Mouse (Mus musculus) small intestine, adult 2 months (tissue): ENCODE data around the gene Hoxa10.

Source experiments
- CTCF ChIP-seq: fragments of 200-500 bp; IDR thresholded peaks from 2 replicates; pipeline ENCODE4 v1.5.1; 2012; ENCODE audit warnings: low read depth, mild to moderate bottlenecking, control low read depth, inconsistent platforms, low read length, moderate library complexity, mixed read lengths; ENCODE audit not compliant: insufficient replicate concordance, insufficient read length; ENCODE audit errors: extremely low read depth
- POLR2A ChIP-seq: fragments of 200-500 bp; IDR thresholded peaks from 2 replicates; pipeline ENCODE4 v1.6.1; 2012; ENCODE audit warnings: low read depth, mild to moderate bottlenecking, control low read depth, inconsistent platforms, low read length, moderate library complexity

GRCm38 (mm10) chr6:52208072-52208867, 32.4 kb downstream of the Hoxa10 start, which contains the start of gene Hoxa6:
- TF ChIP-seq CTCF (no peak), POLR2A (no peak)
